ENCODE assay signal across 29 mouse cellular contexts in genomic region chr14:28023199-28023598, GRCm38 (mm10).
DNase-seq lines count a peak whose midpoint lies in the region; ATAC-seq and TF ChIP-seq lines count a peak whose summit lies in the region.
"Had no signal": no experiment of that assay in that cellular context is flagged by ENCODE, and none has a peak within 500 bp of the region (broad histone marks: within the 10 kb centered on the region; RNA-seq: fewer than 3 reads in every experiment).

No protein-coding gene starts in this region.

- H3K36me3 ChIP-seq in hindbrain, postnatal 0 days (ENCODE audit: insufficient read depth, low read length), result no peaks in the 10 kb centered on the region
- H3K36me3 ChIP-seq in hindbrain, embryonic 16.5 days (ENCODE audit: control insufficient read depth, insufficient read depth, low read length), result no peaks in the 10 kb centered on the region
- H3K36me3 ChIP-seq in kidney, embryonic 14.5 days (ENCODE audit: control insufficient read depth, insufficient read depth, low read length), result no peaks in the 10 kb centered on the region
- H3K36me3 ChIP-seq: hindbrain, embryonic 10.5 days; hindbrain, embryonic 15.5 days; intestine, embryonic 15.5 days; limb, embryonic 10.5 days; limb, embryonic 15.5 days; liver, embryonic 13.5 days; midbrain, embryonic 15.5 days had no signal

- no peak overlapping the region for H3K4me2 ChIP-seq in hindbrain, postnatal 0 days (ENCODE audit: low read depth, low read length)
- H3K4me2 ChIP-seq in hindbrain, embryonic 16.5 days (ENCODE audit: low read length), result no peak overlapping the region
- H3K4me2 ChIP-seq in kidney, embryonic 14.5 days (replicated peaks; ENCODE audit: low read depth, low read length), result no peak overlapping the region
- H3K4me2 ChIP-seq: hindbrain, embryonic 15.5 days; intestine, embryonic 15.5 days; limb, embryonic 15.5 days; liver, embryonic 13.5 days; midbrain, embryonic 15.5 days had no signal

- 51% methylated on average over 6 of the region's 6 CpGs for WGBS in hindbrain, postnatal 0 days
- WGBS in hindbrain, embryonic 16.5 days, result 63% methylated on average over 6 of the region's 6 CpGs
- 85% methylated on average over 6 of the region's 6 CpGs for WGBS in kidney, embryonic 14.5 days

- no peak for TF ChIP-seq CTCF in hindbrain, postnatal 0 days (IDR thresholded peaks at IDR 0.05; ENCODE audit: low read depth)

- no peaks in the 10 kb centered on the region for H3K9me3 ChIP-seq in hindbrain, postnatal 0 days (ENCODE audit: low read length)
- H3K9me3 ChIP-seq in hindbrain, embryonic 16.5 days (ENCODE audit: control insufficient read depth, low read length), result no peaks in the 10 kb centered on the region
- H3K9me3 ChIP-seq in kidney, embryonic 14.5 days (ENCODE audit: control insufficient read depth, low read length), result no peaks in the 10 kb centered on the region
- H3K9me3 ChIP-seq: hindbrain, embryonic 10.5 days; hindbrain, embryonic 15.5 days; intestine, embryonic 15.5 days; limb, embryonic 10.5 days; limb, embryonic 15.5 days; liver, embryonic 13.5 days; midbrain, embryonic 15.5 days had no signal

- DNase-seq in cerebellum, adult 11-12 months, result peak; percentile 10
- no peak for DNase-seq in cerebellum, adult 8-10 months
- peak; percentile 43 for DNase-seq in hindbrain, postnatal 0 days (ENCODE audit: low spot score)
- peak; percentile 1 for DNase-seq in ZHBTc4 (ENCODE audit: low read depth, low spot score)
- peak; percentile 12 for DNase-seq in cerebellum, adult 9-10 months
- DNase-seq in urinary bladder, postnatal 14 days (ENCODE audit: low spot score), result no peak
- DNase-seq: adrenal gland, adult 2 months; gastrocnemius, adult 2 months; gastrocnemius, postnatal 36 days; heart, adult 2 months; heart, postnatal 14 days; kidney, adult 2 months; kidney, postnatal 4 days; liver, embryonic 13.5 days; lung, adult 18-20 months; thymus, adult 18-20 months; thymus, postnatal 25 days had no signal

- H3K27ac ChIP-seq in hindbrain, postnatal 0 days, result no peak overlapping the region
- H3K27ac ChIP-seq in hindbrain, embryonic 16.5 days (ENCODE audit: low read depth, low read length), result no peak overlapping the region
- no peak overlapping the region for H3K27ac ChIP-seq in kidney, embryonic 14.5 days (ENCODE audit: low read depth, low read length)
- H3K27ac ChIP-seq: gastrocnemius, adult 2 months; heart, adult 2 months; hindbrain, embryonic 10.5 days; hindbrain, embryonic 15.5 days; intestine, embryonic 15.5 days; kidney, postnatal 0 days; limb, embryonic 10.5 days; limb, embryonic 15.5 days; liver, embryonic 13.5 days; macrophage; midbrain, embryonic 15.5 days; stomach, postnatal 0 days had no signal

- H3K4me1 ChIP-seq in hindbrain, postnatal 0 days (ENCODE audit: insufficient read depth, low read length), result no peaks in the 10 kb centered on the region
- H3K4me1 ChIP-seq in hindbrain, embryonic 16.5 days (ENCODE audit: control insufficient read depth, insufficient read depth, low read depth, low read length), result no peaks in the 10 kb centered on the region
- H3K4me1 ChIP-seq in kidney, embryonic 14.5 days (ENCODE audit: control insufficient read depth, insufficient read depth, low read length), result no peaks in the 10 kb centered on the region
- H3K4me1 ChIP-seq: hindbrain, embryonic 10.5 days; hindbrain, embryonic 15.5 days; intestine, embryonic 15.5 days; limb, embryonic 10.5 days; limb, embryonic 15.5 days; liver, embryonic 13.5 days; midbrain, embryonic 15.5 days had no signal

- H3K4me3 ChIP-seq in hindbrain, postnatal 0 days (ENCODE audit: low read length), result no peak overlapping the region
- H3K4me3 ChIP-seq in hindbrain, embryonic 16.5 days (ENCODE audit: low read length), result no peak overlapping the region
- H3K4me3 ChIP-seq in kidney, embryonic 14.5 days (ENCODE audit: low read length), result no peak overlapping the region
- H3K4me3 ChIP-seq: gastrocnemius, adult 2 months; heart, adult 2 months; hindbrain, embryonic 10.5 days; hindbrain, embryonic 15.5 days; intestine, embryonic 15.5 days; limb, embryonic 10.5 days; limb, embryonic 15.5 days; liver, embryonic 13.5 days; midbrain, embryonic 15.5 days had no signal

- no peaks in the 10 kb centered on the region for H3K27me3 ChIP-seq in hindbrain, postnatal 0 days (ENCODE audit: insufficient read depth, low read length)
- no peaks in the 10 kb centered on the region for H3K27me3 ChIP-seq in hindbrain, embryonic 16.5 days (replicated peaks; ENCODE audit: control insufficient read depth, insufficient read depth, low read length)
- no peaks in the 10 kb centered on the region for H3K27me3 ChIP-seq in kidney, embryonic 14.5 days (ENCODE audit: control insufficient read depth, insufficient read depth, low read length)
- H3K27me3 ChIP-seq: hindbrain, embryonic 15.5 days; intestine, embryonic 15.5 days; limb, embryonic 15.5 days; liver, embryonic 13.5 days; midbrain, embryonic 15.5 days had no signal

- no peak overlapping the region for H3K9ac ChIP-seq in hindbrain, postnatal 0 days (replicated peaks; ENCODE audit: low read length)
- no peak overlapping the region for H3K9ac ChIP-seq in hindbrain, embryonic 16.5 days (ENCODE audit: low read depth, low read length)
- H3K9ac ChIP-seq in kidney, embryonic 14.5 days (ENCODE audit: low read depth, low read length), result no peak overlapping the region
- H3K9ac ChIP-seq: hindbrain, embryonic 15.5 days; intestine, embryonic 15.5 days; limb, embryonic 15.5 days; liver, embryonic 13.5 days; midbrain, embryonic 15.5 days had no signal

- no peak for ATAC-seq in hindbrain, postnatal 0 days
- ATAC-seq in hindbrain, embryonic 16.5 days, result no peak
- no peak for ATAC-seq in kidney, embryonic 14.5 days (ENCODE audit: low FRiP score, low TSS enrichment)
- ATAC-seq: intestine, embryonic 15.5 days; lung, postnatal 0 days; midbrain, embryonic 15.5 days had no signal

Comparison
In these comparisons a context has a peak if more than half of its experiments do, and no peak if none do; other contexts are left out.
1. DNase-seq: peak in cerebellum, adult 11-12 months (single experiment), hindbrain, postnatal 0 days (single experiment), ZHBTc4 (single experiment) and cerebellum, adult 9-10 months (single experiment); none in cerebellum, adult 8-10 months (single experiment) and urinary bladder, postnatal 14 days (single experiment).